Mouse (Mus musculus): Measurements from ENCODE around the gene Dip2c. TPM values are rescaled to one million over a fixed set of nuclear protein-coding genes. Genes with fewer than 3 reads are reported as not detected.

Dip2c gene
- polyA plus RNA-seq, 2 experiments from 2014 or later = 0.74 to 0.77 TPM

DNA sequence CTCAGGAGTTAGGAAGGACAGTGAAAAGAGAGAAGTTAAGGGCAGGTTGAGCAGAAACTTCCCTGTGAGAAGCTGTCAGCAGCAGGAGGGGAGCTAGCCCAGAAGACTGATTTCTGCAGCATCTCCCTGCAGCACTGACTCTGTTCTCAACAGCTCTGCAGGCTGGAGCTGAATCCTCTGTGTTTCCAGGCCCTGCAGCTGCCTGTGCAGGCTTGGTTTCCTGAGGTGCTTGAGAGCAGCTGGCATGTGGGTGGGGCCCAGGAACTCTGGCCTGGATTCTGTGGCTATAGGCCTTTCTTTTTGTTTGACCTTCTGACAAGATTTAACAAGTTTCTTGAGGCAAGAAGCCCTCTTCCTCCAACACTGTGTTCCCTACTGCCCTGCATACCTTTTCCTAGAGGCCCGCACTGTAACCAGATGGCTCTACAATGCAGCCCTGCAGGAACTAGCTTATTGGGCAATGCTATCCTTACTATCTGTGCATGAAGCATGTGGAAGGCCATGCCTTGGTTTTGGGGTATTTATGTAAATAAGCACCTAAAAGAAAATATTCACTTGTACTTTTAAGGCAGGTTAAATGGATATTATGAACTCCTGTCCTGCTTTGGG is 53.1 kb downstream of the Dip2c start:
- ATAC-seq = no peak

GRCm38 (mm10) chr13:9333187-9333586 is 56.9 kb downstream of the Dip2c start:
- ATAC-seq = no peak

- no peak for ATAC-seq
Measured at GRCm38 (mm10) chr13:9340293-9340692, 64.0 kb downstream of the Dip2c start.

- ATAC-seq = no peak
Measured at GRCm38 (mm10) chr13:9342696-9343095, 66.4 kb downstream of the Dip2c start.

- no peak for ATAC-seq
Measured at GRCm38 (mm10) chr13:9347448-9347847, 71.1 kb downstream of the Dip2c start.

GRCm38 (mm10) chr13:9350670-9351069 is 74.3 kb downstream of the Dip2c start:
- ATAC-seq = no peak

DNA sequence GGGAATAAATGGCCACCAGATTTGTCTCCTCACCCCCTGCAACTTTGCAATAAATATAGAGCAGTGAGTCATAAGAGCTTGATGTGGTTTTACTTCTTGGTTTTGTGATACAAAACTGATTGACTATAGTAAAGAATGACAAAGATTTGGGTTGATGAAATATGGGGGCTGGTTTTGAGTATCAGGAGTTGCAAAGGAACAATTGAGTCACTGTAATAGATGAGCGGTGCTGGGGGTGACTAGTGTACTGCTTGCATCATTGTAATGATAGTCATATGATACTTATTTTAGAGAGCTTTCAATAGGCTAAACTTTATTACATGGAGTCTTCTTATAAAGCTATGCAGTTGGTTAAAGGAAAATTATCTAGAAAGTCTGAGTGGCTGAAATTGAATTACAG is 77.6 kb downstream of the Dip2c start:
- ATAC-seq = peak; percentile 65

GRCm38 (mm10) chr13:9355331-9355730 is 79.0 kb downstream of the Dip2c start:
- no peak for ATAC-seq

DNA sequence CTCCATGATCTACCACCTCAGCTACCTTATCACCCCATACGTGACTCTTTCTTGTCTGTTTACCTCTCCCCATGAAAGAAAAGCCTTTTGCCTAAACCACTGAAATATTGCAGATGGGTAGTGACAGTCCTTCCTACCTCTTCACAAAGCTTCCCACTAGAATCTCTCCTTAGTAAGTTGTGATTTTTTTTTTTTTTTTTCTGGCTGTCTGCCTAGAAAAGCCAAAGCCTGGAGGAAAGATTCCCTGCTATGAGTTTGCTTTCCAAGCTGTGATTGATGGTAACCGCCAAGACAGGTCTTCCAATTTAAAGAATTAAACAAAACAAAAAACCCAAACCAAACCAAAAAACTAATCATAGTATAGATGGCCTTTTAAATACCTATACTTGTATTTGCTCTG is 85.1 kb downstream of the Dip2c start:
- ATAC-seq = no peak

DNA sequence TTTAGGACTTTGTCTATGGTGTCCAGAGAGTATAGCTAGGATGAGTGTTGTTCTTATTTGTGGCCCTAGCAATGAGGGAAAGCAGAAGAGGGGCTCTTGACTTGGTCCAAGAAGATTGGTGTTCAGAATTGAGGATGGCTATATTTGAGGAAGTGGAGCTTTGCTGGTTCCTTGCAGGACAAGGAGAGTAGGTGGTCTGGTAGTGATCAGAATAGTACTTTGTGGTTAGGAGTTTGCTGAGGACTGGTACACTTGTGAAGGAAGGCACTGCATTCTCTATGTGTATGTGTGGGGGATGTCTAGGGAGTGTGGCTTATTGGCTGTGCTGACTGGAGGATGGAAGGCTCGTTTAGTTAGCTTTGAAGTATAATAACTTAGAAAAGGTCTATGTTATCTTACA is 95.1 kb downstream of the Dip2c start:
- ATAC-seq = no peak

- no peak for ATAC-seq
Measured at GRCm38 (mm10) chr13:9377130-9377529, 100.8 kb downstream of the Dip2c start.

- peak; percentile 63 for ATAC-seq
Measured at GRCm38 (mm10) chr13:9380740-9381410, 104.5 kb downstream of the Dip2c start.

- ATAC-seq = no peak
Measured at GRCm38 (mm10) chr13:9388017-9388416, 111.7 kb downstream of the Dip2c start.

GRCm38 (mm10) chr13:9389334-9389733 is 113.0 kb downstream of the Dip2c start:
- ATAC-seq = no peak

- no peak for ATAC-seq
Measured at GRCm38 (mm10) chr13:9390204-9390804, 114.0 kb downstream of the Dip2c start.

DNA sequence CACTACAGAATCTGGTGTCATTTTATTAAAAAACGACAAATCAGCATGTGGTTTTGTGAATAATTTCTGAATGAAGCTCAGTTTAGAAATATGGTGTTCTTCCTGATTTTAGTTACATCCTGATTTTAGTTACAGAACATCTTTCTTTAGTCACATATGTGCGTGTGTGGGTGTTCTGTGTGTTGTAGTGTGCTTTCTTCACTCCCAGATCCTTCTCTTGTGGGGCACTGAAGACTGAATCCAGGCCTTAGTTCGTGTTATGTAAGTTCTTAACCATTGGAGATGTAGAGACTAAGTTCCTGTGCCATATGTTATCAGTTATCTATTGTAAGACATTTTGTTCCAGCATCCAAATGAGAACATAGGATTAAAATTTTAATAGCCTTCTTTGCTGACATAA is 117.1 kb downstream of the Dip2c start:
- no peak for ATAC-seq

DNA sequence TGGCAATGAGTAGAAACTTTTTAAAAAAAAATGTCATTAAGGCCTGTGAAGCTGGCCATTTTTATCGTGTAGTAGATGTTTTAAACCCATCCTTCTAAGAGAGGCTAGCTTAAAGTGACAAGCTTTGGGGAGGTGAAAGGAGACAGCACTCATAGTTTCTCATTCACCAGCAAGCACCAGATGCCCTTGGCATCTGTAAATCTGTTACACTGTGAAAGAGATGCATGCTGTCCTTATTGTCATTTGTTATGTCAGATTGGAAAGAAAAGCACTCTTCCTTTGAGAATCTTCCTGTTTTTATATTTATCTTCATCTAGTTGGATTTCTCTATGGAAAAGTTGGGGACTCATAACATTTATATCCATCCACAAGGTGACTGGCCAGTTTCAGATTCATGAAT is 119.0 kb downstream of the Dip2c start:
- ATAC-seq = no peak

GRCm38 (mm10) chr13:9398846-9399245 is 122.5 kb downstream of the Dip2c start:
- no peak for ATAC-seq

DNA sequence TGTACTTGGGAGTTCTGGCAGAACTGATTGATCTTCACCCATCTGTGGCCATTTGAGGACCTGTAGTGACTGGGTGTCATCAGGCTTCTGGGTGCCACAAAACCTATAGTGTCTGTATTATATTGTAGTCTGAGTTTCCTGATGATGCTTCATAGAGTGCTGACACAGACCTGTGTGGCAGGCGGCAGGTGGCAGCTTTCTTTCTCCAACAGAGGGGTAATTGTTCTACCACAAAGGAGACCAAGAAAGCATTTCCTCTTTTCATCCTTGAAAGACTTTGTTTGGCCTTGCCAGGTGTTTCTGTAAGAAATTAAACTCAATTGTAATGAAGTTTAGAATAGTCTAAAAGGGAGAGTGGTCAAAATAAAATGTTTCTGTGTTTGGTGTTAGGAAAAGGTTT is 129.1 kb downstream of the Dip2c start:
- ATAC-seq = no peak

- no peak for ATAC-seq
Measured at GRCm38 (mm10) chr13:9408983-9409382, 132.7 kb downstream of the Dip2c start.

DNA sequence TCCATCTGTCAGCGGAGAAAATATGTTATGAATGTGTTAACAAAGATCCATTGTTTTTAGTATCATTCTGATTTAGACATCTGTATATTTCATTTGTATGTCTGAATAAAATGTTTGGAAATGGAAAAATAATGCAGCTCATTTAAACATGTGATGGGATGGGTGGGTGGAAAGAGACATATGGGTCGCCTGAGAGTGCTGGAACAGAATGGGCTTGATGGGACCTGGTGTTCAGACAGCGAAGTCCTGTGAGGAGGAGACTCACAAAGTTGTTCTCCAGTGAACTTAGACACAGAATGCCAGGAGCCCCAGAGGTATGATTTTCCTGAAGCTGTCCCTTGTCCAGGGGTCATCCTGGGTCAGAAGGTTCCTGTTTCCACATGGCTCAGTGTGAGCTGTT is 142.1 kb downstream of the Dip2c start:
- ATAC-seq = no peak

- no peak for ATAC-seq
Measured at GRCm38 (mm10) chr13:9419213-9419612, 142.9 kb downstream of the Dip2c start.

DNA sequence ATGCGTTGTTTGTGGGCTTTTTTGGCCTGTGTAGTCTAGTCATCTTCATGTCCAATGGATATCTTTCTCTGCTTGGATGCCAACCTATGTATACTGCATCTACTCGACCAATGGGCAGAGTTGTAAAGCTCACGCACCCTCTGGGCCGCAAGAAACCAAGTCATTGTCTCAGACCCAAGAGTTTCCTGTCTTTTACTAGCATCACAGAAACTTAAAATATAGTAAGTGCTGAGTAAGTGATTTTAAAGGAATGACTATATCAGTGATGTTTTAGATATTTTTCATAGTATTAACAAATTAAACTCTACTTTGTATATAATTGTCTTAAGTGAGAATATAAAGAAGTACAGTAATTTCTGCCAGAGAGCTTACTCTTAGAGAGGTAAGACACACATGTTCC is 145.6 kb downstream of the Dip2c start:
- ATAC-seq = no peak

- ATAC-seq = no peak
Measured at GRCm38 (mm10) chr13:9422876-9423275, 146.5 kb downstream of the Dip2c start.

Measured in activated CD4-positive, CD25-positive, alpha-beta regulatory T cell, adult 4 months (primary cell).